Mouse (Mus musculus) limb, embryonic 12.5 days (tissue): ENCODE measurements around the gene Nme7. TPM values are rescaled to one million over a fixed set of nuclear protein-coding genes. Genes with fewer than 3 reads are reported as not detected.

Experiments used
- ATAC-seq: fragments of 200-750 bp; cut with Nextera tagmentation; 2 replicates; pipeline ENCODE4 v1.8.0; 2017; ENCODE audit warnings: low read depth, moderate TSS enrichment; ENCODE audit not compliant: insufficient number of reproducible peaks, insufficient read depth, low FRiP score, low TSS enrichment
- H3K27ac ChIP-seq: fragments of 300-500 bp; sonication (generic); 2 replicates; pipeline ENCODE4 v1.5.1; 2016; ENCODE audit warnings: mild to moderate bottlenecking, moderate library complexity
- H3K27me3 ChIP-seq: fragments of 300-500 bp; sonication (generic); 2 replicates; pipeline ENCODE4 v1.6.1; 2016; ENCODE audit warnings: mild to moderate bottlenecking, moderate library complexity
- H3K36me3 ChIP-seq: fragments of 300-500 bp; sonication (generic); 2 replicates; pipeline ENCODE4 v1.6.1; 2016; ENCODE audit warnings: mild to moderate bottlenecking, moderate library complexity
- H3K4me1 ChIP-seq: fragments of 300-500 bp; sonication (generic); replicated peaks from 2 replicates; pipeline ENCODE4 v1.6.1; 2016
- H3K4me2 ChIP-seq: fragments of 300-500 bp; sonication (generic); 2 replicates; pipeline ENCODE4 v1.6.1; 2016; ENCODE audit warnings: mild to moderate bottlenecking, moderate library complexity
- H3K4me3 ChIP-seq: fragments of 300-500 bp; sonication (generic); replicated peaks from 2 replicates; pipeline ENCODE4 v1.5.1; 2016; ENCODE audit warnings: mild to moderate bottlenecking
- H3K9ac ChIP-seq: fragments of 300-500 bp; sonication (generic); replicated peaks from 2 replicates; pipeline ENCODE4 v1.6.1; 2016; ENCODE audit warnings: mild to moderate bottlenecking, moderate library complexity
- H3K9me3 ChIP-seq: fragments of 300-500 bp; sonication (generic); 2 replicates; pipeline ENCODE4 v1.6.1; 2016; ENCODE audit warnings: mild to moderate bottlenecking, moderate library complexity
- WGBS: fragments of 180-500 bp; shearing (Covaris S2); methylation state at CpG from one replicate; pipeline ENCODE4 v1.1.7; 2016; 5-methylcytosine and 5-hydroxymethylcytosine counted together
- polyA plus RNA-seq: library from polyadenylated mRNA; unstranded; fragments of >200 nt; fragmentation: Nextera tagmentation; extraction: Ambion mirVana; gene quantifications from 2 replicates; pipeline ENCODE4 v1.2.1, GENCODE M21; 2016

Gene Nme7
- polyA plus RNA-seq, 1 experiment from 2014 or later = 42.3 TPM

DNA sequence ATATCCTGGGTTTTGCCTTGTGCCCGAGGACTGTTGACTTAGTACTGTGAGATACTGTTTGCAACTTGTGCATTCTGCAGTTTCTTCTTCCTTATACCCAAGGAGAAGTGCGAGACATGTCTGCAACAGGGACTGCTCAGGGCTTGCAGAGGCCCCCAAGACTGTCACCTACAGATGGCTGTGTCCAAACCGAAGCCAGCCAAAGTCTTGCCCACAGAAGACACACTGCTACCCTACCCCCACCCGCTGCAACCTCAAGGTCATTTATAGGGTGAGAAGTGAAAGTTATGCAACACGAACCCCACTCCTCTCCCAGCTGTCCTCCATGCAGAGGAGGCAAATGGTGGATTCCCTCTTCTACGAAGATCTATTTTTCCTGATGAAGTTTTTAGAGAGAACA, 148.7 kb downstream of the Nme7 start:
- 87% methylated on average over 6 of the region's 6 CpGs for WGBS
- no peak for ATAC-seq
- Histone ChIP-seq H3K9ac (no peak overlapping the region), H3K27me3 (peaks cover 27% of the 10 kb centered on the region), H3K27ac (no peak overlapping the region), H3K4me1 (peaks cover 30% of the 10 kb centered on the region), H3K9me3 (no peaks in the 10 kb centered on the region), H3K4me2 (no peak overlapping the region), H3K4me3 (no peak overlapping the region), H3K36me3 (no peaks in the 10 kb centered on the region)

DNA sequence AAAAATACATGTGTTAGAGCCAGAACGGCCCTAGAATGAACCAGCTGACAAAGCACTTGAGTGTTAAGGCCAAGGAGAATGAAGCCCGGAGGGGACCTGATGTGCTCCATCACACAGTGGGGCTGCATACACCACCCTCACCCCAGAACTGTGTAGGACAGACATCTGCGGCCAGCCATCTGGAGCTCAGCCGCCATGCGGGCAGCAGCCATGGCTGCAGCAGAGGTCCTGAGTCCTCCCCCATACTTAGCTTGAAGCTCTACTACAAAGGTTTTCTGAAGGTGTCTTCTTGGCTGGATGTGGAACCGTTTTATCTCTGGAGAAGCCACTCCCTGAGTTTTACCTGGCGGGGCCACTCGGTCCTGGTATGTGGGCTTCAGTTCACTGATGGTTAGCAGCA, 149.2 kb downstream of the Nme7 start:
- WGBS = 91% methylated on average over 8 of the region's 8 CpGs
- Histone ChIP-seq H3K36me3 (no peaks in the 10 kb centered on the region), H3K9ac (no peak overlapping the region), H3K27me3 (peaks cover 31% of the 10 kb centered on the region), H3K9me3 (no peaks in the 10 kb centered on the region), H3K4me2 (no peak overlapping the region), H3K4me1 (peaks cover 31% of the 10 kb centered on the region), H3K4me3 (no peak overlapping the region), H3K27ac (no peak overlapping the region)
- no peak for ATAC-seq

DNA sequence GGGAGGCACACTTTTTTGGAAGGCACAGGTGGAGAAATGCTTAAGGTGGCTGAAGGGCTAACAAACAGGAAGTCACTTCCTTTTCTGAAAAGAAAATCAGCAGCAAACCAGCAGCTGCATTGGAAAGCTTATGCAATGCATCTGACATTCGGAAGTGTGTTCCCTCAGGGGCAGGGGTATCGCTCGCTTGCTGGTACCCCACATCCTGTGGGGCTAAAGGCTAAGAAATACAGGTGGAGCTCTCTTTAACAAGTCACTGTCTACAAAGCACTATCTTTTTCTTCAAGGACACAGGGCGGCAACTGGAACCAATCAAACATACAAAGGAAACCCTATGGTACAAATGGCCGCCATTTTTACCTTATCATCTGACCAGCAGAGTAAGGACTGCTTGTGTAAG, 149.8 kb downstream of the Nme7 start:
- H3K27ac ChIP-seq = no peak overlapping the region
- H3K9me3 ChIP-seq = no peaks in the 10 kb centered on the region
- no peak overlapping the region for H3K4me2 ChIP-seq
- WGBS = 72% methylated on average over 5 of the region's 5 CpGs
- H3K4me1 ChIP-seq = peaks cover 33% of the 10 kb centered on the region
- no peak overlapping the region for H3K9ac ChIP-seq
- no peak for ATAC-seq
- H3K36me3 ChIP-seq = no peaks in the 10 kb centered on the region
- peaks cover 37% of the 10 kb centered on the region for H3K27me3 ChIP-seq
- H3K4me3 ChIP-seq = no peak overlapping the region

DNA sequence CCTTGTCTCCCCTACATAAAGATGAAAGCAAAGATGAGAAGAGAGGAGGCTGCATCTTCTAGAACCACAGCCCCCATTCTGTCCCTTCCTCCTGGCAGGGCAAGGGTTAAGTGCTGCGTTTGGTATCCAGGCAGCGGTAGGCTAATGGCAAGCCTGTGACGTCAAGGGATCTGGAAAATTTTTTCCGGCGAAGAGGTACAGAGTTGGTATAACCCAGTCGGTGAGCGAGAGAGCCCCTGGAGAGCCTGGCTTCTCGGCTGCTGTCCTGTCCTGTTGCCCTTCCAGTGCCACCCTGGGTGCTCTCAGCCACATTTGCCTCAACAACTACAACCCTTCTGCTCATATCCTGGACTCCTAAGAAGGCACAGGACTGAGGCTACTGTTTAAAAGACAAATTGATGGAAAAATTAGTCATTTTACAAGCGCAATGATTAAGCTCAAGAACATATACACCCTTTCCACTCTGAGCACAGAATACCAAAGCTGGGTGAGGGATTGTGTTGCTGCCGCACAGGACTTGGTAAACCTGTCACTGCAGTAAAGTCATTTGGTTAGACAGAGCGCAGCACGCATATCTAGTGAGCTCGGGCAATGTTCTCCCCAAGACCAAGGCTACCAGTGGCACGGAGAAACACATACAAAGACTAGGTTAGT, 151.0 kb downstream of the Nme7 start:
- Histone ChIP-seq H3K9ac (no peak overlapping the region), H3K4me1 (peaks cover 35% of the 10 kb centered on the region), H3K9me3 (no peaks in the 10 kb centered on the region), H3K27me3 (peaks cover 48% of the 10 kb centered on the region), H3K36me3 (no peaks in the 10 kb centered on the region), H3K27ac (no peak overlapping the region), H3K4me2 (peak overlapping the region; percentile 44), H3K4me3 (no peak overlapping the region; the same call in 1 of the 2 replicates)
- no peak for ATAC-seq
- 32% methylated on average over 14 of the region's 14 CpGs for WGBS

DNA sequence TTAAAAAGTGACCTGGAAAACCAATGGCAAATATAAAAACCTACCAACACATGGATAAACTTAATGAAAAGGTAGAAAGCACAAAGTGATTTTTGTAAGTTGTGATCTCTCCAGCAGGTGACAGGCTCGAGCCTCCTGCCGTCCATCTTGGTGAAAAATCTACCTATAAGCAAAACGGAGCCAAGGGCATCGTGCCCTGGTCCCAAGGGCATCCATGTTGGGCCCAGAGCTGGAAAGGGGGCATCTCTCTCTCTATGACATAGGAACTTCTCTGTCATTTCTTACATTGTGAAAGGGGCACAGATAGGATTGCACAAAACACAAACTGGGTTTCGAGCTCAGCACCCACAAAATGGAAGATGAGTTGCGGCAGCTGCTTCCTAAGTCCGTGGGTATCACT, 151.7 kb downstream of the Nme7 start:
- H3K27me3 ChIP-seq = peaks cover 55% of the 10 kb centered on the region
- H3K9me3 ChIP-seq = no peaks in the 10 kb centered on the region
- no peak for ATAC-seq
- no peak overlapping the region for H3K4me3 ChIP-seq
- H3K9ac ChIP-seq = no peak overlapping the region
- H3K36me3 ChIP-seq = no peaks in the 10 kb centered on the region
- H3K4me2 ChIP-seq = no peak overlapping the region
- H3K27ac ChIP-seq = no peak overlapping the region
- H3K4me1 ChIP-seq = peaks cover 35% of the 10 kb centered on the region
- WGBS = 73% methylated on average over 7 of the region's 7 CpGs

DNA sequence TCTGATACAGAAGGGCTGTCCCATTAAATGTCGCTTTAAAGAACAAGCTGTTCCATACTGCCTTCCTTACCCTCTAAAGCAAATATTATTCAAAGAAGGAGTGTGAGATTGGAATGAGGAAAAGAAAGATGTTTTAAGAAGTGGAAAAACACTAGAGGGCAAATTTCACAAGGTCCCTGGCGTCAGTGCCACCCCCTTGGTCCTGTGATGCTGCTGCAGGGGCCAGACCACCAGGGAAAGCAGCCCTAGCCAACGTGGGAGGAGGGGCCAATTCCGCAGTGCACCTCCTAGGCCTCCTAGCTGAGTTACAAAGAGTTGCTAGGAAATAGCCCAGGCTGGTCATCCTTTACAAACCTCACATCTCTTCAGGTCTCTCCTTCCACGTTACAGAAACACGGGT, 152.1 kb downstream of the Nme7 start:
- Histone ChIP-seq H3K4me3 (no peak overlapping the region), H3K27me3 (peaks cover 59% of the 10 kb centered on the region), H3K4me2 (no peak overlapping the region), H3K27ac (no peak overlapping the region), H3K36me3 (no peaks in the 10 kb centered on the region), H3K9me3 (no peaks in the 10 kb centered on the region), H3K4me1 (peaks cover 35% of the 10 kb centered on the region), H3K9ac (no peak overlapping the region)
- 30% methylated on average over 6 of the region's 6 CpGs for WGBS
- no peak for ATAC-seq

DNA sequence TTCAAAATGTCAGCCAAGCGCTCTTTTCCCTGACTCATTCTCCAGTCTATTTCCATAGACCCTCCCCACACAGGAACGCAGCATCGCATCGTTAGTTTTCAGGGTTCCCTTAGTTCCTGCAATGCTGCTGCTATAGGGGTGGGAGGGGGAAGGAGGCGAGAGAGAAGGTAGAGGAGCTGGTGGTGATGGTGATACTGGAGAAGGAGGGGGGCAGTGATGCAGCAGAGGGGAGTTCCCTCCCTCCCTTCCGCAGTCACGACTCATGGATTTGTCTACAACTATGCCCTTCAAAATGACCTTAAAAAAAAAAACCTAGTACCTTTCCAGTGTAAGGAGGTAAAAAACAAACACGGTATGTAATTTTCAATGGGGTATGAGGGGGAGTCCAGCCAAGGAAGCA, 152.8 kb downstream of the Nme7 start:
- Histone ChIP-seq H3K27me3 (peaks cover 66% of the 10 kb centered on the region), H3K9ac (no peak overlapping the region), H3K4me2 (peak overlapping the region; percentile 84), H3K4me3 (peak overlapping the region; percentile 62; the same call in 1 of the 2 replicates), H3K27ac (no peak overlapping the region), H3K36me3 (no peaks in the 10 kb centered on the region), H3K4me1 (peaks cover 35% of the 10 kb centered on the region), H3K9me3 (no peaks in the 10 kb centered on the region)
- WGBS = 7% methylated on average over 8 of the region's 8 CpGs
- no peak for ATAC-seq

DNA sequence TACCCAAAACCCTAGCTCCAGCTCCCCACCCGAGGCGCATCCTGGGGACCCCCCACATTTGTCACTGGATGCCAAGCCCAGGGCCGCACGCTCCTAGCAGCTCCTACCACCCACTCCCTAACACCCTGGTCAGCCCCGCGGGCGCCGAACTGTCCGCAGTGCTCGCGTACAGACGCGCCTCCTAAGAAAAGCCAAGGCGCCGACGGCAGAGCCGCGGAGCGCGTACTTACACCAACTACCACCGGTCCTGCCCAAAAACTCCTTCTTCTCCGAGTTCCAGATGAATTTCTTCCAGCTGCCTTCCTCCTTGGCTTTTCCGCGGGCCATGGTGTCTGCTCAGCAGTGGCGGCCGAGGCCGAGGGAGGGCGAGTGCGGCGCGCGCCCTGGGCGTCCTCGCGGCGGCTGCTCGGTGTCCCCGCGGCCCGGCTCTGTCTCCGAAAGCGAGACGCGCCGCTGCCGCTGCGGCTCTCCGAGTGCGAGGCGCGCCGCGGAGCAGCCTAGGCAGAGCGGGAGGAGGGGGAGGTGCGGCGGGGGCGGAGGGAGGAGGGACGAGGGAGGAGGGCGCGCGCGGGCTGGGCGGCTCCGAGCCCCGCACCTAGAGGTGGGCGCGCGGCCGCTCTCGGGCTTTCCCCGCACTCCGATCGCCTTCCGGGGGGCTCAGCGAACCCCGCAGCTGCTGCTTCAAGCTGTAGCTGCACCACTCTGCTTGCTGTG, 153.8 kb downstream of the Nme7 start:
- H3K27me3 ChIP-seq = peaks cover 70% of the 10 kb centered on the region
- peak; percentile 75 for ATAC-seq
- 1% methylated on average over 60 of the region's 76 CpGs for WGBS
- H3K4me2 ChIP-seq = peak overlapping the region; percentile 84
- peak overlapping the region; percentile 50; the same call in 1 of the 2 replicates for H3K27ac ChIP-seq
- H3K9me3 ChIP-seq = no peaks in the 10 kb centered on the region
- H3K9ac ChIP-seq = peak overlapping the region; percentile 63
- H3K36me3 ChIP-seq = no peaks in the 10 kb centered on the region
- H3K4me1 ChIP-seq = peaks cover 35% of the 10 kb centered on the region
- H3K4me3 ChIP-seq = peak overlapping the region; percentile 62

DNA sequence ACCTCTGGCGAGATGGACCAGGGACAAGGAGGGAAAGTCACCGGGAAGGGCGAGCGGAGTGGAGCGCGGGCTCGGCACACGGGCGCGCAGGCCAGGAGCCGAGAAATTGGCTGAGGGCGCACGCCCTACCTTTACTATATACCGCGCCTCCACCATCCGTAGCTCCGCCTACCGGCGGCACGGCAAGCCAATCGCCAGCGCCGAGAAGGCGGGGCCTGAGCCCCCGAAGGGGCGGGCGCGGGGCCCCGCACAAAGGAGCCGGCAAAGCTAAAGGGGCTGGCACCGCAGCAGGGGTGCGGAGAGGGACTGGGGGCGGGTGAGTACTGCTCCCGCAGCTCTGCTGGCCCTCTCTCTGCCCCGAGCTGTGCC, 154.3 kb downstream of the Nme7 start, which contains the start of gene Atp1b1:
Atp1b1 (minus strand) TSS at position 111 of the 369 bp plus-strand sequence.
- Histone ChIP-seq H3K36me3 (no peaks in the 10 kb centered on the region), H3K27ac (peak within 1 kb of the TSS; percentile 50; the same call in 1 of the 2 replicates), H3K9me3 (no peaks in the 10 kb centered on the region), H3K4me3 (peak within 1 kb of the TSS; percentile 62), H3K4me1 (peaks cover 35% of the 10 kb centered on the region), H3K27me3 (peaks cover 70% of the 10 kb centered on the region), H3K9ac (peak within 1 kb of the TSS; percentile 63), H3K4me2 (peak within 1 kb of the TSS; percentile 84)
- peak; percentile 95 for ATAC-seq
- WGBS = under 1% methylated on average over 35 of the region's 35 CpGs

DNA sequence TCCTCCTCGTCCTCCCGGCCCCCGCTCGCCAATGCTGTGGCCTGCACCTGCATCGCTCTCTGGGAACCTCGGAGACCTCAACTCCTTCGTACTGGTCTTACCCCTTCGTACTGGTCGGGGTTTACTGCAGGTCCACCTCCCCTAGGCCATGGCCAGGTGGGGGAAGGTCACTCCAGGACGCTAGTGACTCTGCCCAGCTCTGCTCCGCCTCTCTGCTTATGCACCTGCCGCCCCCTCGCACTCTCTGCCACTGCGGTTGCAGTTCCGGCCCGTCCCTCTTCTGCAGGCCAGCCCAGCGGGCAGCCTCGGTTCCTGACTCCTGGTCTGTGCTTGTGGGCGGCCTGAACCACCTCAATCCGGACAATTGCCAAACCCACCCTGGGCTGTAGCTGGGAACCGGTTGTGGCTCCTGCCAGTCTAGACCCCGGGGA, 154.7 kb downstream of the Nme7 start:
- Histone ChIP-seq H3K27ac (no peak overlapping the region), H3K9me3 (no peaks in the 10 kb centered on the region), H3K4me2 (peak overlapping the region; percentile 84), H3K4me3 (peak overlapping the region; percentile 62), H3K9ac (0 out of 2 replicates have a peak overlapping the region, but pooled peaks have one; percentile 2), H3K4me1 (peaks cover 35% of the 10 kb centered on the region), H3K36me3 (no peaks in the 10 kb centered on the region), H3K27me3 (peaks cover 70% of the 10 kb centered on the region)
- ATAC-seq = no peak; the same call in none of the 2 replicates
- 2% methylated on average over 22 of the region's 22 CpGs for WGBS

DNA sequence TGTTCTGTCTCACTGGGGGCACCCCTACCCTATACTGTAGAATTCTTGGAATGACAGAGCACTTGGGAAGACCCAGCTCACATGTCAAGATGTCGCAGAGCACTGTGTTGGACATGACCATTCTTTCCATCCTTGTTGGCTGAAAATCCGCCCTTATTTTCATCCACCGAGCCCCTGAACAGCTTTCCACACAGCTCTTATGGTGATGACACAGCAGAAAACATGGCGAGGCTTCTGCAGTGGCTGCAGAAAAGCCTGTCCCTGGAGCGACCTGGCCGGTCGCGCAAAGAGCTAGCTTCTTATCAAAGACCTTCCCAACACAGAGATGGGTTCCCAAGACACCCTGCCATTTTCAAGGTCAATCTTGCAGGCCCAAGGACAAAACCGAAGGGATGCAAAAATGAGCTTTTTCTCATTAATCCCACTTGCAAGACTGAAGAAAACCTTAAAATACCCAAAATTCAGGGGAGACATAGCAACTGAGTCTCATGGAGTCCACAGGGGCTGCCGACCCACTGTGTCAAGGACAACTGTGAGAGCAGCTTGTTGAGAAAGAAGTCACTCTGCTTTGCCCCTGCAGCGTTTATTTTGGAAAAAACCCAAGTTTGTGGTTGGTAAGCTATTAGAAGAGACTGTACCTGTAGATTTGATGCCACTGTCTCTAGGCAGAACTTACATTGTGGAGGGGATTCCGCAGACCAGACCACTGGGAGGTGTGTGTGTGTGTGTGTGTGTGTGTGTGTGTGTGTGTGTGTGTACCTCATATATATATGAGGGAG, 155.4 kb downstream of the Nme7 start:
- no peak for ATAC-seq
- Histone ChIP-seq H3K9ac (no peak overlapping the region), H3K4me3 (peak overlapping the region; percentile 62; the same call in 1 of the 2 replicates), H3K4me2 (no peak overlapping the region), H3K9me3 (no peaks in the 10 kb centered on the region), H3K36me3 (no peaks in the 10 kb centered on the region), H3K27ac (no peak overlapping the region), H3K27me3 (peaks cover 70% of the 10 kb centered on the region), H3K4me1 (peaks cover 32% of the 10 kb centered on the region)
- WGBS = 59% methylated on average over 12 of the region's 12 CpGs
